Mouse (Mus musculus) liver, adult 2 months (tissue): Measurements from ENCODE around the gene Sypl2. TPM values are rescaled to one million over a fixed set of nuclear protein-coding genes. Genes with fewer than 3 reads are reported as not detected.

Experiments
- DNase-seq: peaks from one replicate; pipeline ENCODE4 v3.0.0-alpha.2; 2011; ENCODE audit warnings: low read depth, low spot score; ENCODE audit errors: extremely low read depth
- H3K27ac ChIP-seq: fragments of 200-500 bp; replicated peaks from 2 replicates; pipeline ENCODE4 v1.5.1; 2012; ENCODE audit warnings: low read depth, mild to moderate bottlenecking, control low read depth, inconsistent platforms, low read length; ENCODE audit not compliant: insufficient read depth
- H3K27me3 ChIP-seq: fragments of 200-500 bp; 2 replicates; pipeline ENCODE4 v1.6.1; 2012; ENCODE audit warnings: mild to moderate bottlenecking, moderate library complexity, low read length, inconsistent platforms; ENCODE audit not compliant: control insufficient read depth, insufficient read depth
- H3K36me3 ChIP-seq: fragments of 200-500 bp; 2 replicates; pipeline ENCODE4 v1.6.1; 2012; ENCODE audit warnings: low read length, inconsistent platforms; ENCODE audit not compliant: control insufficient read depth, insufficient read depth
- H3K4me1 ChIP-seq: fragments of 200-500 bp; 2 replicates; pipeline ENCODE4 v1.6.1; 2011; ENCODE audit warnings: low read length; ENCODE audit not compliant: control insufficient read depth, insufficient read depth
- H3K4me3 ChIP-seq: fragments of 200-500 bp; 2 replicates; pipeline ENCODE4 v1.5.1; 2011; ENCODE audit warnings: low read depth, mild to moderate bottlenecking, control low read depth, low read length, moderate library complexity; ENCODE audit not compliant: insufficient read depth
- H3K79me2 ChIP-seq: fragments of 200-500 bp; 2 replicates; pipeline ENCODE4 v1.6.1; 2012; ENCODE audit warnings: inconsistent platforms, mild to moderate bottlenecking, low read length, moderate library complexity; ENCODE audit not compliant: control insufficient read depth, insufficient read depth
- H3K9ac ChIP-seq: fragments of 200-500 bp; 2 replicates; pipeline ENCODE4 v1.6.1; 2012; ENCODE audit warnings: low read depth, mild to moderate bottlenecking, control low read depth, inconsistent platforms, low read length
- CTCF ChIP-seq: fragments of 200-500 bp; IDR thresholded peaks from 2 replicates; pipeline ENCODE4 v1.5.1; 2011; ENCODE audit warnings: low read depth, low read length, control low read depth
- POLR2A ChIP-seq: fragments of 200-500 bp; IDR thresholded peaks from 2 replicates; pipeline ENCODE4 v1.6.1; 2011; ENCODE audit warnings: low read length, control low read depth; ENCODE audit not compliant: insufficient read depth; ENCODE audit errors: extremely low read depth
- WGBS: fragments of 180-500 bp; shearing (Covaris S2); methylation state at CpG from one replicate; pipeline ENCODE4 v1.1.7; 2018; 5-methylcytosine and 5-hydroxymethylcytosine counted together
- polyA plus RNA-seq: library from polyadenylated mRNA; depleted of rRNA; stranded (reverse); fragments of >200 nt; gene quantifications from 2 replicates; pipeline ENCODE4 v1.2.3, GENCODE M21; 2012
- total RNA-seq: library from RNA; depleted of rRNA; stranded (reverse); fragments of >200 nt; gene quantifications from 2 replicates; pipeline ENCODE4 v1.2.3, GENCODE M21; 2014

Sypl2 gene
- total and polyA plus RNA-seq, 2 experiments: 0.09 TPM

GRCm38 (mm10) chr3:108197066-108197497 is 29.4 kb downstream of the Sypl2 start:
- TF ChIP-seq CTCF: no peak
- no peak for TF ChIP-seq POLR2A

GRCm38 (mm10) chr3:108195941-108196590 is 30.4 kb downstream of the Sypl2 start:
- no peaks in the 10 kb centered on the region for H3K36me3 ChIP-seq
- no peak for TF ChIP-seq CTCF
- no peak for TF ChIP-seq POLR2A
- no peak overlapping the region for H3K9ac ChIP-seq
- DNase-seq: no peak
- no peaks in the 10 kb centered on the region for H3K27me3 ChIP-seq
- no peaks in the 10 kb centered on the region for H3K79me2 ChIP-seq
- H3K4me3 ChIP-seq: no peak overlapping the region
- H3K4me1 ChIP-seq: peaks cover 2% of the 10 kb centered on the region; the same call in 1 of the 2 replicates
- H3K27ac ChIP-seq: no peak overlapping the region
- WGBS: 88% methylated on average over 7 of the region's 7 CpGs

More at GRCm38 (mm10) chr3:108197066-108197497, 29.4 kb downstream of the Sypl2 start:
- H3K36me3 ChIP-seq: no peaks in the 10 kb centered on the region
- whole genome bisulfite sequencing: 71% methylated on average over 14 of the region's 14 CpGs
- no peaks in the 10 kb centered on the region for H3K79me2 ChIP-seq
- no peak overlapping the region for H3K27ac ChIP-seq
- DNase-seq: no peak
- H3K4me3 ChIP-seq: no peak overlapping the region
- peaks cover 3% of the 10 kb centered on the region; the same call in 1 of the 2 replicates for H3K4me1 ChIP-seq
- no peak overlapping the region for H3K9ac ChIP-seq
- no peaks in the 10 kb centered on the region for H3K27me3 ChIP-seq

- no peak for DNase-seq
- Histone ChIP-seq H3K4me3 (no peak overlapping the region), H3K9ac (no peak overlapping the region), H3K79me2 (no peaks in the 10 kb centered on the region), H3K36me3 (no peaks in the 10 kb centered on the region), H3K27ac (no peak overlapping the region), H3K27me3 (no peaks in the 10 kb centered on the region), H3K4me1 (peaks cover 2% of the 10 kb centered on the region; the same call in 1 of the 2 replicates)
- WGBS: 88% methylated on average over 4 of the region's 4 CpGs
- TF ChIP-seq CTCF: no peak
Observed at GRCm38 (mm10) chr3:108195287-108195686, 31.2 kb downstream of the Sypl2 start.

GRCm38 (mm10) chr3:108193686-108194085 is 32.8 kb downstream of the Sypl2 start:
- no peak for DNase-seq
- 79% methylated on average over 4 of the region's 4 CpGs for WGBS
- H3K4me1 ChIP-seq: no peaks in the 10 kb centered on the region; the same call in 1 of the 2 replicates
- H3K36me3 ChIP-seq: no peaks in the 10 kb centered on the region
- H3K27me3 ChIP-seq: no peaks in the 10 kb centered on the region
- no peaks in the 10 kb centered on the region for H3K79me2 ChIP-seq
- H3K9ac ChIP-seq: no peak overlapping the region
- no peak for TF ChIP-seq CTCF
- TF ChIP-seq POLR2A: no peak
- H3K27ac ChIP-seq: no peak overlapping the region
- H3K4me3 ChIP-seq: no peak overlapping the region

GRCm38 (mm10) chr3:108189897-108190296 is 36.6 kb downstream of the Sypl2 start:
- DNase-seq: no peak
- H3K4me3 ChIP-seq: no peak overlapping the region
- H3K27me3 ChIP-seq: no peaks in the 10 kb centered on the region
- 60% methylated on average over 5 of the region's 5 CpGs for WGBS
- peaks cover 5% of the 10 kb centered on the region for H3K4me1 ChIP-seq
- TF ChIP-seq POLR2A (no peak), CTCF (no peak)
- H3K9ac ChIP-seq: no peak overlapping the region
- H3K27ac ChIP-seq: no peak overlapping the region
- H3K79me2 ChIP-seq: no peaks in the 10 kb centered on the region
- H3K36me3 ChIP-seq: no peaks in the 10 kb centered on the region

GRCm38 (mm10) chr3:108188716-108189490 is 37.5 kb downstream of the Sypl2 start:
- no peak for TF ChIP-seq CTCF
- no peak overlapping the region for H3K9ac ChIP-seq
- WGBS: 90% methylated on average over 9 of the region's 9 CpGs
- H3K27me3 ChIP-seq: no peaks in the 10 kb centered on the region
- DNase-seq: no peak
- peaks cover 5% of the 10 kb centered on the region for H3K4me1 ChIP-seq
- no peak overlapping the region for H3K27ac ChIP-seq
- no peaks in the 10 kb centered on the region for H3K79me2 ChIP-seq
- H3K36me3 ChIP-seq: no peaks in the 10 kb centered on the region
- no peak overlapping the region for H3K4me3 ChIP-seq
